ENCODE assay signal across 11 mouse cellular contexts in genomic region chr10:42263701-42264100, GRCm38 (mm10).
"Had no signal": no experiment of that assay in that cellular context is flagged by ENCODE, and none has a peak within 500 bp of the region (broad histone marks: within the 10 kb centered on the region; RNA-seq: fewer than 3 reads in every experiment).

No protein-coding gene starts in this region.

- H3K4me2 ChIP-seq: limb, embryonic 12.5 days; lung, embryonic 15.5 days; neural tube, embryonic 12.5 days had no signal

- H3K27ac ChIP-seq: kidney, postnatal 0 days; limb, embryonic 12.5 days; lung, embryonic 15.5 days; neural tube, embryonic 12.5 days; stomach, postnatal 0 days had no signal

- H3K4me1 ChIP-seq: neural tube, embryonic 12.5 days had no signal

- ATAC-seq: intestine, embryonic 16.5 days had no signal

- H3K9ac ChIP-seq: limb, embryonic 12.5 days; lung, embryonic 15.5 days; neural tube, embryonic 12.5 days had no signal

- H3K9me3 ChIP-seq: limb, embryonic 12.5 days; lung, embryonic 15.5 days; neural tube, embryonic 12.5 days had no signal

- H3K4me3 ChIP-seq: limb, embryonic 12.5 days; lung, embryonic 15.5 days; neural tube, embryonic 12.5 days had no signal

- DNase-seq: layer of hippocampus, adult 9-11 months; layer of hippocampus, postnatal 36 days; lung, postnatal 14 days; midbrain, embryonic 14.5 days; thymus, postnatal 14 days had no signal

- H3K27me3 ChIP-seq: limb, embryonic 12.5 days; lung, embryonic 15.5 days; neural tube, embryonic 12.5 days had no signal
